Mouse (Mus musculus): Measurements from ENCODE around the gene Zdhhc24.

GRCm38 (mm10) chr19:4915924-4916603 lies 37.6 kb downstream of the Zdhhc24 start:
- TF ChIP-seq CTCF (conservative IDR thresholded peaks at IDR 0.05; ENCODE audit: low read length) = no peak
- no peak for TF ChIP-seq POU5F1 (IDR thresholded peaks at IDR 0.05; ENCODE audit: borderline replicate concordance, low read length)
